Mouse (Mus musculus) spleen, postnatal 14 days (tissue): ENCODE results near the gene Slc25a45.
A peak's percentile ranks its signal among the peaks of the same experiment; 100 is the strongest.

Experiments
- DNase-seq, 2 experiments: peaks; one replicate each; pipeline ENCODE4 v3.0.0; 2021 to 2022; ENCODE audit warnings: low spot score in 2 of 2

Gene Slc25a45

GRCm38 (mm10) chr19:5877618-5878361 lies at the start of gene Slc25a45:
TSS of gene Slc25a45 (plus strand) at chr19:5877808.
- DNase-seq, result peak; percentile 37 to 65

GRCm38 (mm10) chr19:5828155-5828554 lies 49.5 kb upstream of the Slc25a45 start:
- no peak for DNase-seq

- DNase-seq, result no peak
Measured at GRCm38 (mm10) chr19:5828905-5829304, 48.7 kb upstream of the Slc25a45 start.

- no peak for DNase-seq
Measured at GRCm38 (mm10) chr19:5829958-5830615, 47.5 kb upstream of the Slc25a45 start.

GRCm38 (mm10) chr19:5830776-5831175 lies 46.8 kb upstream of the Slc25a45 start:
- no peak for DNase-seq

GRCm38 (mm10) chr19:5831224-5831957 lies 46.2 kb upstream of the Slc25a45 start:
- no peak for DNase-seq

- DNase-seq, result no peak
Measured at GRCm38 (mm10) chr19:5831958-5832320, 45.7 kb upstream of the Slc25a45 start.

GRCm38 (mm10) chr19:5832326-5832725 lies 45.3 kb upstream of the Slc25a45 start:
- DNase-seq, result no peak

- no peak for DNase-seq
Measured at GRCm38 (mm10) chr19:5833287-5834100, 44.1 kb upstream of the Slc25a45 start.

- no peak for DNase-seq
Measured at GRCm38 (mm10) chr19:5834260-5834925, 43.2 kb upstream of the Slc25a45 start.

- no peak for DNase-seq
Measured at GRCm38 (mm10) chr19:5835054-5835921, 42.3 kb upstream of the Slc25a45 start.

GRCm38 (mm10) chr19:5835922-5836430 lies 41.6 kb upstream of the Slc25a45 start:
- no peak for DNase-seq

- no peak for DNase-seq
Measured at GRCm38 (mm10) chr19:5836941-5837572, 40.6 kb upstream of the Slc25a45 start.

GRCm38 (mm10) chr19:5837606-5838005 lies 40.0 kb upstream of the Slc25a45 start:
- DNase-seq, result no peak

GRCm38 (mm10) chr19:5838136-5838891 lies 39.3 kb upstream of the Slc25a45 start:
- DNase-seq, result no peak

GRCm38 (mm10) chr19:5838892-5839165 lies 38.8 kb upstream of the Slc25a45 start:
- no peak for DNase-seq

GRCm38 (mm10) chr19:5839317-5840085 lies 38.1 kb upstream of the Slc25a45 start:
- DNase-seq, result no peak
